Mouse (Mus musculus) neural tube, embryonic 14.5 days (tissue): ENCODE results near the gene Thap12. TPM values are rescaled to one million over a fixed set of nuclear protein-coding genes. Genes with fewer than 3 reads are reported as not detected.

Experiments used
- ATAC-seq: fragments of 200-750 bp; cut with Nextera tagmentation; 2 replicates; pipeline ENCODE4 v1.8.0; 2017; ENCODE audit warnings: low read depth, mild to moderate bottlenecking, moderate TSS enrichment, moderate library complexity
- H3K27ac ChIP-seq: fragments of 300-500 bp; sonication (generic); 2 replicates; pipeline ENCODE4 v1.5.1; 2014; ENCODE audit warnings: low read depth, mild to moderate bottlenecking, control low read depth, low read length, moderate library complexity, mixed read lengths
- H3K27me3 ChIP-seq: fragments of 300-500 bp; sonication (generic); 2 replicates; pipeline ENCODE4 v1.6.1; 2014; ENCODE audit warnings: low read length; ENCODE audit not compliant: control insufficient read depth, insufficient read depth
- H3K36me3 ChIP-seq: fragments of 300-500 bp; sonication (generic); 2 replicates; pipeline ENCODE4 v1.6.1; 2014; ENCODE audit warnings: low read length, mixed read lengths; ENCODE audit not compliant: control insufficient read depth, insufficient read depth
- H3K4me1 ChIP-seq: fragments of 300-500 bp; sonication (generic); 2 replicates; pipeline ENCODE4 v1.6.1; 2014; ENCODE audit warnings: low read length; ENCODE audit not compliant: control insufficient read depth, insufficient read depth
- H3K4me2 ChIP-seq: fragments of 300-500 bp; sonication (generic); 2 replicates; pipeline ENCODE4 v1.6.1; 2014; ENCODE audit warnings: mild to moderate bottlenecking, low read depth, low read length, control low read depth
- H3K4me3 ChIP-seq: fragments of 300-500 bp; sonication (generic); 2 replicates; pipeline ENCODE4 v1.5.1; 2014; ENCODE audit warnings: low read depth, low read length, control low read depth, mixed read lengths
- H3K9ac ChIP-seq: fragments of 300-500 bp; sonication (generic); replicated peaks from 2 replicates; pipeline ENCODE4 v1.6.1; 2014; ENCODE audit warnings: low read depth, mild to moderate bottlenecking, control low read depth, low read length, mixed read lengths
- H3K9me3 ChIP-seq: fragments of 300-500 bp; sonication (generic); 2 replicates; pipeline ENCODE4 v1.6.1; 2016; ENCODE audit warnings: low read length; ENCODE audit not compliant: control insufficient read depth
- WGBS: fragments of 180-500 bp; shearing (Covaris S2); extraction: QIAGEN DNeasy Blood & Tissue Kit; methylation state at CpG from one replicate; pipeline ENCODE4 v1.1.7; 2014; 5-methylcytosine and 5-hydroxymethylcytosine counted together
- polyA plus RNA-seq: library from polyadenylated mRNA; unstranded; fragments of >200 nt; fragmentation: Nextera tagmentation; extraction: Ambion mirVana; gene quantifications from 2 replicates; pipeline ENCODE4 v1.2.1, GENCODE M21; 2014

Thap12 gene
- polyA plus RNA-seq, 1 experiment from 2014 or later: 54.5 TPM

DNA sequence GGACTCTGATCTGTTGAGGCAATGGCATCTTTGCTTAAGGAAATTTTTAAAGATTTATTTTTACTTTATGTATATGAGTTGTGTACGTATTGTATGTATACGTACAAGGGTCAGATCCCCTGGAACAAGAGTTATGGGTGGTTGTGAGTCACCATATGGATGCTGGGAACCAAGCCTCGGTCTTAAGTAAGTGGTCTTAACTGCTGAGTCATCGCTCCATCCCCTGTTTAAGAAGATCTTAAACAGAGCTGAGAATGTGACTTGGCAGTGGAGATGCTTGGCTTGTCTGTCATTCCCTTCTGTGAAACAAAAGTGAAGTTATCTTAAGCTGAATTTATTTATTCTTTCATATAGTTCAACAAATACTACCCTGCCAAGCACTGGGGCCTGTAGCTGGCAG lies 31.1 kb downstream of the Thap12 start:
- Histone ChIP-seq H3K4me2 (no peak overlapping the region), H3K9ac (no peak overlapping the region), H3K27ac (no peak overlapping the region), H3K27me3 (no peaks in the 10 kb centered on the region), H3K4me3 (no peak overlapping the region), H3K9me3 (no peaks in the 10 kb centered on the region), H3K36me3 (no peaks in the 10 kb centered on the region), H3K4me1 (0 out of 2 replicates have a peak, but pooled peaks cover 3% of the 10 kb centered on the region)
- WGBS: 87% methylated on average over 4 of the region's 4 CpGs
- no peak for ATAC-seq

DNA sequence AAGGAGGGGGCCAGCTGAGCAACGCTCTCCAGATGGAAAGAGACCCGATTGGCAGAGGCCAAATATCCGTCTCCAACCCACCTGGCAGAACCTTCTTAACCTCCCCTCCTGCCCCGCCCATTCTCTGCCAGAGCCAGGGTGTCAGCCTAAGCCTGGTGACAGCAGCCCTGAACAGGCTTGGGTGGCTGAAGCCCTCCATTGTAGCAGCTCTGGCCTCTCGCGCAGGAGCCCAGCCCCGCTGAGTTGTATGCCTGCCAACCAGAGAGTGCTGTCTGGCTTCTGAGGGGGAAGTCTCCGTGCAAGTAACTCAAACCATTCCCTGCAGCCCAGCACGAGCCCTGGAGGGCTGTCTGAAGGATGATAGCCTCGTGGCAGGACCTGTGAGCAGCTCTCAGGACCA lies 32.0 kb downstream of the Thap12 start:
- no peak overlapping the region for H3K27ac ChIP-seq
- no peak; the same call in 1 of the 2 replicates for ATAC-seq
- no peaks in the 10 kb centered on the region for H3K4me1 ChIP-seq
- H3K4me2 ChIP-seq: no peak overlapping the region
- WGBS: 25% methylated on average over 10 of the region's 10 CpGs
- H3K27me3 ChIP-seq: no peaks in the 10 kb centered on the region
- no peaks in the 10 kb centered on the region for H3K36me3 ChIP-seq
- H3K9ac ChIP-seq: no peak overlapping the region
- no peak overlapping the region for H3K4me3 ChIP-seq
- H3K9me3 ChIP-seq: no peaks in the 10 kb centered on the region

DNA sequence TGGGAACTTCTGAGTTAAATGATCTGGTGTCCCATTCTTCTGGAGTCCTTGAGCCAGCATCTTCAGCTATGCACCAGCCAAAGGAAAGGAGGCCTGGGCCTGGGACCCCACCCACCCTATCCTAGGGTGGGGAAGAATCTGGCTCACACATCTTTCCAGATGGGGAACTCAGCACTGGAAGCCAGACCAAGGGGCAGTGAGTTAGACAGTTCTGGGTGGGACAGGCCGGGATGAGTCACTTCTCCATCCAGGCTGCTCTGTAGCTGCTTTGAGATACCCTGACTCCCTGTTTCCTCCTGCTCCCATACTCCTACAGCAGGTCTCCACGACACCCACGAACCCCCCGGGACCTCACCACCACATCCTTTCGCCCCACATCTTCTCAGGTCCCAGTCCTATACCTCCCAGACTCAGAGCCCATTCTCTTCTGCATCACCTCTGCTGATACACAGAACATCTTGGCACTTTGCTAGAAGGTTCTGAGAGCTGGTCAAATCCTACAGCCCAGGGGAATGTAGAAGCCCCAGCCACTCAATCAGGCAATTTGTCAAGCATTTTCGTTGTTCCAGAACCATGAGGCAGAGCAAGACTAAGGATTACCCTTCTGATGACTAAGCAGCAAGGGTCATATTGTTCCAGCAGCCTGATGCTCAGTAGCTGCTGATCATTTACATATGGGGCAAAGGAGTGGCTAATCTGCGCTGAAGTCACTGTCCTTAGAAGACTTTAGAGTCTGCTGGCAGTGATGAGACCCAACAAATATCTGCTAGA lies 34.1 kb downstream of the Thap12 start:
- Histone ChIP-seq H3K36me3 (no peaks in the 10 kb centered on the region), H3K4me3 (no peak overlapping the region), H3K27ac (no peak overlapping the region), H3K27me3 (no peaks in the 10 kb centered on the region), H3K9me3 (no peaks in the 10 kb centered on the region), H3K9ac (no peak overlapping the region), H3K4me1 (no peaks in the 10 kb centered on the region), H3K4me2 (no peak overlapping the region)
- ATAC-seq: no peak
- WGBS: 83% methylated on average over 7 of the region's 7 CpGs

DNA sequence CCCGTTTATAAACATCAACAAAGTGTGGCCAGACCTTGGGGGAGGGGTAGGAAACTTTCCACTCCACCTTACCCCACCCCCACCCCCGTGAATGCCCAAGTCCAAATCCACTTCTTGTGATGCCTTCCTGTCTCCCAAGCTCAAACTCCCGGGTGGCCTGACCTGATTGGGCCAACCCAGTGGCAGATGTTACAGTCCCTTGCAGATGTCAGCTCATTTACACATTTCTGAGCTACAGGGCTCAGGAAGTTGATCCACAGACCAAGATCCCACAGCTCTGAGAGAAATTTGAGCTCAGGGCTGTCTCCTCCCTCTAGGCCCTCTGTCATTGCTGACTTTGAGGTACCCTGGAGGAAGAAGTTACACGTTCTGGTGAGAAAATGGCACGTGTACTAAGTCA lies 37.5 kb downstream of the Thap12 start:
- Histone ChIP-seq H3K4me3 (no peak overlapping the region), H3K27me3 (no peaks in the 10 kb centered on the region), H3K36me3 (no peaks in the 10 kb centered on the region), H3K4me2 (no peak overlapping the region), H3K9me3 (no peaks in the 10 kb centered on the region), H3K4me1 (no peaks in the 10 kb centered on the region), H3K9ac (no peak overlapping the region), H3K27ac (no peak overlapping the region)
- 19% methylated on average over 5 of the region's 5 CpGs for WGBS
- no peak for ATAC-seq

DNA sequence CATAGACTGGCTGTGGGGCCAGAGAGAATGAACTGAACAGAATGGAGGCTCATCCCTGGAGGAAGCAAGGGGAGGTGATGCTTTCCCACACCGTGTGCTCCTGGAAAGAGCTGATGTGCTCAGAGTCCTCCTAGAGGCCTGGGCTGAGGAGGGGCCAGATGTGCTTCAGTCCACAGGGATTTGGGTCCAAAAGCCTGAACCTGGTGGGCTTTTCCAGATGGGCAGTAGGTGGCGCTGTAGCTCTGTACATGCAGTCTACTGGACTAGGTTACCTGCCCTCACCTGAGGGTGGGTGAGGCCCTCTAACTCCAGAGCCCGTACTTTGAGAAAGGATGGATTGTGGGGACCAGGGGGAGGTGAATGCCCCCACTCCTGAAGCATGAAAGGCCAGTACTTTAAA lies 40.4 kb downstream of the Thap12 start:
- Histone ChIP-seq H3K4me2 (no peak overlapping the region), H3K9ac (no peak overlapping the region), H3K36me3 (no peaks in the 10 kb centered on the region), H3K4me3 (no peak overlapping the region), H3K9me3 (no peaks in the 10 kb centered on the region), H3K4me1 (no peaks in the 10 kb centered on the region), H3K27ac (no peak overlapping the region), H3K27me3 (no peaks in the 10 kb centered on the region)
- WGBS: 6% methylated on average over 3 of the region's 3 CpGs
- ATAC-seq: no peak

DNA sequence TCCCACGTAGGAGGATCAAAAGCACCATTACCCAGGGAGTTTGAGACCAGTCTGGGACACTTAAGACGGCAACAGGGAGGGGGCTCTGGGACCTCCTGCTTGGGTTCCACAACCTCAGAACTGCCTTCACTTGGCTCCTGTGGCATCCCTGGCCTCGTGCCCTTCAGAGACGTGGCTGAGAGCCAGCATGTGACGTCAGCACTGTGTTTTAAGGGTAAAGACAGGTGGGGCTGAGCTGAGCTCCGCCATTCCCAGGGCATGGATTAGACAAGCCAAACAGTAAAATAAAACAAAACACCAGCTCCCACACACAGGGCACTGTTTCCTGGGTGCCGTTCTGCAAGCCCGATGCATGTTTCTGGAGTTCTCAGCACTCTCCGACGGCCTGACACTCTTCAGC lies 47.5 kb downstream of the Thap12 start:
- H3K27ac ChIP-seq: no peak overlapping the region
- no peaks in the 10 kb centered on the region for H3K9me3 ChIP-seq
- H3K36me3 ChIP-seq: no peaks in the 10 kb centered on the region
- WGBS: 62% methylated on average over 10 of the region's 10 CpGs
- H3K27me3 ChIP-seq: no peaks in the 10 kb centered on the region
- no peak overlapping the region for H3K9ac ChIP-seq
- no peak overlapping the region for H3K4me3 ChIP-seq
- no peaks in the 10 kb centered on the region for H3K4me1 ChIP-seq
- no peak overlapping the region for H3K4me2 ChIP-seq
- no peak for ATAC-seq

DNA sequence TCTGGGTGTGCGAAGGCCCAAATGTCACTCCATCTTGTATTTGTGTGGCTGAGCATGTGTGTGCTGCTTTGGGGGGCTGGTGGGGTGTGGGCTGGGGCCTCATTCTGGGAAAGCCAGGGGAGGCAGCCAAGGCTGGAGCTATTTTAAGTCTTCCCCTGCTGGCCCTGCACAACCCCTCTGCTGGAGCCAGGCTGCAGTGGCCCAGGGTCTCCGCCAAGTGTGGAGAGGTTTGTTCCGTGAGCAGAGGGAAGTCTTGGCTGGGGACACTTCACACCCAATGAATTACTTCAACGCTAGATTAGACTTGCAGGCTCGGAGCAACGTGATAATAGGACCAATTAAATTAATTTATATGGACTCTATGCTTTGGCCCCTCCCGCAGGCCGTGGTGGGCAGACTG lies 49.8 kb downstream of the Thap12 start:
- Histone ChIP-seq H3K4me2 (no peak overlapping the region), H3K9me3 (no peaks in the 10 kb centered on the region), H3K4me1 (no peaks in the 10 kb centered on the region), H3K27me3 (no peaks in the 10 kb centered on the region), H3K9ac (no peak overlapping the region), H3K4me3 (no peak overlapping the region), H3K36me3 (no peaks in the 10 kb centered on the region), H3K27ac (no peak overlapping the region)
- 66% methylated on average over 8 of the region's 8 CpGs for WGBS
- ATAC-seq: no peak

DNA sequence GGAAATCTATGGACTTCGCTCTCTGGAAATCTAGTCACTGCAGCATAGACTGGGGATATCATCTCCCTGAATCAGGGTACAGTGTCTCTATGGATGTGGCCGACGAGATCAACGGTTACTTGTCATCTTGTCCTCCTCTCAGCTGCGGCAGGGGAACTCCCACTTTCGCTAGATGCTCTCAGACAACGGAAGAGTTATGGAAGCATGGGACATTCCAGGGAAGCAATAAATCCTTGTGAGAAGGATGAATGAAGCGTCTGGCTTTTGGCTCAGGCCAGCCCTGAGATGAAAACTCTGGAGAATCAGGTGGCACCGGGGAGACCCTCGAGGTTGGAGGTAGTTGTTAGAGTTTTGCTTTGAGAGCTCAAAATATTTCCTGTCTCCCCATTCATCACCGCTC lies 53.1 kb downstream of the Thap12 start:
- Histone ChIP-seq H3K9ac (no peak overlapping the region), H3K36me3 (no peaks in the 10 kb centered on the region), H3K4me2 (no peak overlapping the region), H3K4me3 (no peak overlapping the region), H3K4me1 (no peaks in the 10 kb centered on the region), H3K27me3 (no peaks in the 10 kb centered on the region), H3K27ac (no peak overlapping the region), H3K9me3 (no peaks in the 10 kb centered on the region)
- no peak for ATAC-seq
- WGBS: 54% methylated on average over 11 of the region's 11 CpGs

DNA sequence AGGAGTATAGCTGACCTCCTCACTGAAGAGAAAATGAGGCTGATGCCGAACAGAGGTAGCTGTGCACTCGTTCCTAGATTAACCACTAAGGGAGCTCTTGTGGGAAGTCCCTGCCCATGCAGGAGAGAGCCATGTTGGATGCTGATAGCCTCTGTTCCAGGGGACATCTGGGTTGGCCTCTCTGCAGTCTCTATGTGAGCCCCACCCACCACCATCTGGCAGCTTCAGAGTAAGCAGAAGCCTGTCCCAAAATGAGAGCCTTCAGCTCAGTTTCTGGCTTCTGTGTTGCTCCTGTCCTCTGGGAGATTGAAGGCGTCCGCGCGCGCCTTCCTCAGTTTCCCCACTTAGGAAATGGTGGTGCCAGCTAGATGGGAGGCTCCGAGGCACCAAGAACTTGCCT lies 53.7 kb downstream of the Thap12 start:
- no peak overlapping the region for H3K4me3 ChIP-seq
- no peak for ATAC-seq
- no peaks in the 10 kb centered on the region for H3K27me3 ChIP-seq
- H3K36me3 ChIP-seq: no peaks in the 10 kb centered on the region
- H3K9me3 ChIP-seq: no peaks in the 10 kb centered on the region
- H3K27ac ChIP-seq: no peak overlapping the region
- H3K4me2 ChIP-seq: no peak overlapping the region
- H3K9ac ChIP-seq: no peak overlapping the region
- H3K4me1 ChIP-seq: no peaks in the 10 kb centered on the region
- WGBS: 84% methylated on average over 8 of the region's 8 CpGs
